In genomic region chr2:118510447-118511310, GRCm38 (mm10) we compare ENCODE assay signal across 7 mouse cellular contexts. TPM values are rescaled to one million over a fixed set of nuclear protein-coding genes. Genes with fewer than 3 reads are reported as not detected.
DNase-seq lines count a peak whose midpoint lies in the region; ATAC-seq lines count a peak whose summit lies in the region.

No protein-coding gene starts in this region.

- ATAC-seq in forebrain, embryonic 14.5 days: peak; percentile 94
- peak; percentile 90 for ATAC-seq in heart, embryonic 15.5 days (replicated peaks; ENCODE audit: insufficient number of reproducible peaks, insufficient read depth, low FRiP score, low read depth)
- ATAC-seq in limb, embryonic 13.5 days (ENCODE audit: low FRiP score, low read depth): peak; percentile 75
- peak; percentile 92 for ATAC-seq in neural tube, embryonic 12.5 days (ENCODE audit: low FRiP score, low read depth)

- no peaks in the 10 kb centered on the region for H3K36me3 ChIP-seq in forebrain, embryonic 14.5 days (ENCODE audit: control insufficient read depth, insufficient read depth, low read length)
- no peaks in the 10 kb centered on the region for H3K36me3 ChIP-seq in heart, embryonic 15.5 days
- H3K36me3 ChIP-seq in limb, embryonic 13.5 days: no peaks in the 10 kb centered on the region
- no peaks in the 10 kb centered on the region for H3K36me3 ChIP-seq in neural tube, embryonic 12.5 days

- H3K27me3 ChIP-seq in forebrain, embryonic 14.5 days (replicated peaks; ENCODE audit: control insufficient read depth, insufficient read depth, low read length): no peaks in the 10 kb centered on the region
- no peaks in the 10 kb centered on the region for H3K27me3 ChIP-seq in heart, embryonic 15.5 days
- peaks cover 18% of the 10 kb centered on the region; the same call in 1 of the 2 replicates for H3K27me3 ChIP-seq in limb, embryonic 13.5 days
- 0 out of 2 replicates have a peak, but pooled peaks cover 5% of the 10 kb centered on the region for H3K27me3 ChIP-seq in neural tube, embryonic 12.5 days (replicated peaks)

- peak overlapping the region; percentile 46 for H3K27ac ChIP-seq in forebrain, embryonic 14.5 days (ENCODE audit: low read depth, low read length)
- peak overlapping the region; percentile 78 for H3K27ac ChIP-seq in heart, embryonic 15.5 days
- H3K27ac ChIP-seq in limb, embryonic 13.5 days: peak overlapping the region; percentile 78
- H3K27ac ChIP-seq in neural tube, embryonic 12.5 days: peak overlapping the region; percentile 21; the same call in 1 of the 2 replicates

- H3K4me3 ChIP-seq in forebrain, embryonic 14.5 days (ENCODE audit: low read depth, low read length): no peak overlapping the region
- no peak overlapping the region for H3K4me3 ChIP-seq in heart, embryonic 15.5 days
- H3K4me3 ChIP-seq in limb, embryonic 13.5 days: no peak overlapping the region
- H3K4me3 ChIP-seq in neural tube, embryonic 12.5 days: no peak overlapping the region

- 28% methylated on average over 29 of the region's 29 CpGs for WGBS in forebrain, embryonic 14.5 days
- 46% methylated on average over 29 of the region's 29 CpGs for WGBS in heart, embryonic 15.5 days
- WGBS in limb, embryonic 13.5 days: 36% methylated on average over 29 of the region's 29 CpGs
- 33% methylated on average over 29 of the region's 29 CpGs for WGBS in neural tube, embryonic 12.5 days

- peak overlapping the region; percentile 48 for H3K9ac ChIP-seq in forebrain, embryonic 14.5 days (ENCODE audit: low read length)
- peak overlapping the region; percentile 37; the same call in 1 of the 2 replicates for H3K9ac ChIP-seq in heart, embryonic 15.5 days
- H3K9ac ChIP-seq in limb, embryonic 13.5 days: peak overlapping the region; percentile 43; the same call in 1 of the 2 replicates
- 0 out of 2 replicates have a peak overlapping the region, but pooled peaks have one; percentile 14 for H3K9ac ChIP-seq in neural tube, embryonic 12.5 days

- no peaks in the 10 kb centered on the region for H3K9me3 ChIP-seq in forebrain, embryonic 14.5 days (replicated peaks; ENCODE audit: control insufficient read depth, low read length)
- no peaks in the 10 kb centered on the region for H3K9me3 ChIP-seq in heart, embryonic 15.5 days (replicated peaks)
- H3K9me3 ChIP-seq in limb, embryonic 13.5 days: no peaks in the 10 kb centered on the region
- H3K9me3 ChIP-seq in neural tube, embryonic 12.5 days: no peaks in the 10 kb centered on the region

- peak; percentile 73 for DNase-seq in cerebellum, adult 11-12 months
- peak; percentile 92 for DNase-seq in forebrain, embryonic 14.5 days (ENCODE audit: low spot score)
- peak; percentile 97 for DNase-seq in kidney, postnatal 10 days
- peak; percentile 61 for DNase-seq in urinary bladder, postnatal 10 days (ENCODE audit: low spot score)

- peak overlapping the region; percentile 22; the same call in 1 of the 2 replicates for H3K4me2 ChIP-seq in forebrain, embryonic 14.5 days (ENCODE audit: low read length)
- H3K4me2 ChIP-seq in heart, embryonic 15.5 days: peak overlapping the region; percentile 28
- peak overlapping the region; percentile 31 for H3K4me2 ChIP-seq in limb, embryonic 13.5 days (replicated peaks)
- H3K4me2 ChIP-seq in neural tube, embryonic 12.5 days (replicated peaks): peak overlapping the region; percentile 42

- peaks cover 11% of the 10 kb centered on the region for H3K4me1 ChIP-seq in forebrain, embryonic 14.5 days (ENCODE audit: control insufficient read depth, insufficient read depth, low read length)
- peaks cover 17% of the 10 kb centered on the region for H3K4me1 ChIP-seq in heart, embryonic 15.5 days (replicated peaks)
- peaks cover 41% of the 10 kb centered on the region for H3K4me1 ChIP-seq in limb, embryonic 13.5 days
- H3K4me1 ChIP-seq in neural tube, embryonic 12.5 days: peaks cover 16% of the 10 kb centered on the region

RNA-seq across cellular contexts. Expression of gene Srp14, which starts 31.2 kb away (rescaled TPM):
- polyA plus RNA-seq in forebrain, embryonic 14.5 days (2014; fragmentation: Nextera tagmentation; extraction: Ambion mirVana): 341 and 381 TPM in 2 replicates
- polyA plus RNA-seq in heart, embryonic 15.5 days (2015; fragmentation: Nextera tagmentation; extraction: Ambion mirVana): 194 and 204 TPM in 2 replicates
- 244 and 249 TPM in 2 replicates for polyA plus RNA-seq in limb, embryonic 13.5 days (2015; fragmentation: Nextera tagmentation; extraction: Ambion mirVana)
- 305 TPM in 2 replicates for polyA plus RNA-seq in neural tube, embryonic 12.5 days (2016; fragmentation: Nextera tagmentation; extraction: Ambion mirVana)

RNA-seq across cellular contexts. Expression of gene Bmf, which starts 38.8 kb away (rescaled TPM):
- 2.8 and 3.0 TPM in 2 replicates for polyA plus RNA-seq in forebrain, embryonic 14.5 days (2014; fragmentation: Nextera tagmentation; extraction: Ambion mirVana)
- 1.9 and 3.8 TPM in 2 replicates for polyA plus RNA-seq in heart, embryonic 15.5 days (2015; fragmentation: Nextera tagmentation; extraction: Ambion mirVana)
- polyA plus RNA-seq in limb, embryonic 13.5 days (2015; fragmentation: Nextera tagmentation; extraction: Ambion mirVana): 6.8 and 7.3 TPM in 2 replicates
- polyA plus RNA-seq in neural tube, embryonic 12.5 days (2016; fragmentation: Nextera tagmentation; extraction: Ambion mirVana): 5.6 and 7.5 TPM in 2 replicates

Comparison
In these comparisons a context has a peak if more than half of its experiments do, and no peak if none do; other contexts are left out.
1. H3K27ac ChIP-seq: peak in every context shown above with its lines; median percentile 78 in heart, embryonic 15.5 days; 78 in limb, embryonic 13.5 days; 46 in forebrain, embryonic 14.5 days; 21 in neural tube, embryonic 12.5 days.